Mouse (Mus musculus) megakaryocyte, adult 5-6 weeks (primary cell): ENCODE data around the gene Sertad3. TPM values are rescaled to one million over a fixed set of nuclear protein-coding genes. Genes with fewer than 3 reads are reported as not detected.

Source experiments
- ATAC-seq: 2 replicates; pipeline ENCODE4 v1.8.0; 2016; ENCODE audit warnings: mild to moderate bottlenecking, inconsistent platforms; ENCODE audit not compliant: poor library complexity, severe bottlenecking
- total RNA-seq, 2 experiments: library from RNA; stranded (forward) in 1 of 2; stranded (reverse) in 1 of 2; fragments of 153-499, 151-499 nt in 1 of 2; fragments of 221-1000, 200-1000 nt in 1 of 2; gene quantifications; 2 replicates each; pipeline versions ENCODE4 v1.2.3 to v1.2.4; 2015 to 2017

Gene Sertad3
- total RNA-seq, 2 experiments from 2014 or later: 5.8 to 11.6 TPM

GRCm38 (mm10) chr7:27460477-27460876 is 13.1 kb upstream of the Sertad3 start:
- ATAC-seq: no peak

GRCm38 (mm10) chr7:27467648-27468047 is 5.9 kb upstream of the Sertad3 start:
- ATAC-seq: no peak

GRCm38 (mm10) chr7:27471390-27472120 is 2.0 kb upstream of the Sertad3 start:
- ATAC-seq: no peak

- ATAC-seq: no peak
These were observed 972 bp upstream of the Sertad3 start for GRCm38 (mm10) chr7:27472596-27472995.

- ATAC-seq: no peak
These were observed 394 bp downstream of the Sertad3 start for GRCm38 (mm10) chr7:27473835-27474489.

GRCm38 (mm10) chr7:27474490-27474954 is 954 bp downstream of the Sertad3 start:
- ATAC-seq: peak; percentile 74

- no peak for ATAC-seq
These were observed 2.0 kb downstream of the Sertad3 start for GRCm38 (mm10) chr7:27475596-27475995.

- no peak for ATAC-seq
These were observed 2.6 kb downstream of the Sertad3 start for GRCm38 (mm10) chr7:27476098-27476635.

- ATAC-seq: no peak
These were observed 5.0 kb downstream of the Sertad3 start for GRCm38 (mm10) chr7:27478561-27478960.

- no peak for ATAC-seq
These were observed 6.2 kb downstream of the Sertad3 start for GRCm38 (mm10) chr7:27479750-27480149.

GRCm38 (mm10) chr7:27480506-27480905 is 6.9 kb downstream of the Sertad3 start:
- no peak for ATAC-seq

GRCm38 (mm10) chr7:27480927-27481626 is 7.5 kb downstream of the Sertad3 start:
- no peak for ATAC-seq

GRCm38 (mm10) chr7:27481627-27481969 is 8.0 kb downstream of the Sertad3 start:
- ATAC-seq: peak; percentile 96

GRCm38 (mm10) chr7:27483860-27484259 is 10.3 kb downstream of the Sertad3 start:
- ATAC-seq: no peak

GRCm38 (mm10) chr7:27486102-27486769 is 12.7 kb downstream of the Sertad3 start:
- ATAC-seq: no peak

GRCm38 (mm10) chr7:27486770-27487697 is 13.5 kb downstream of the Sertad3 start, which contains the start of gene Sertad1:
Gene Sertad1 (plus strand): TSS chr7:27486910.
- ATAC-seq: peak; percentile 75

GRCm38 (mm10) chr7:27487740-27488268 is 14.2 kb downstream of the Sertad3 start:
- ATAC-seq: no peak

GRCm38 (mm10) chr7:27489270-27489869 is 15.8 kb downstream of the Sertad3 start:
- no peak for ATAC-seq

- ATAC-seq: no peak
These were observed 16.6 kb downstream of the Sertad3 start for GRCm38 (mm10) chr7:27490227-27490542.
